Comparison of ENCODE assay signal across 23 mouse cellular contexts in the genomic region with DNA sequence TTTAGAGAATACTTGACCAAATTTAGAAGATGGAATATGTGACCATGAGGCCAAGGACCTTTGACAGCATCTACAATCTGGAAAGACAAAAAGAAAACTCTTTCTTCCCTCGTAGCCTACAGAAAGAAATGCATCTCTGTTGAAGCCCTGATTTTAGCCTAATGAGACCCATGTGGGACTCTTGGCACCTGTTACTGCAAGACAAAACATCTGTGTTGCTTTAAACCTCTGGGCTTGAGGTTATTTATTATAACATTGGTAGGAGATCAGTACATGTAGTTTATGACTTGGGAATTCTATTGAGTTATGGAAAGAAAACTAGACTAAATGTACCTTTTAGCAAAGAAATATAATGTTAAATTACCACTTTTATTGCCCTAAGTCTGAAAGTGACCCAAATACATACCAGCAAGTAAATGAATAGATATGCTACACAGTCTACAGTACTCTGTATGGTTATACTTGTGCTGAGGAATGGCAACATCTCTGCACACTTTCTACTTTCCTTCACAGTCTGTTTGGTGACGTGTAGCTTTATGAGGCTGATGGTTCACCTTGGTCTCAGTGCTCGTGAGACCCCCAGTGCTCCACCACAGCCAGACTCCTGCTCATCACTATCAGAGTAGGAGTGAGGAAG.
"Had no signal": no experiment of that assay in that cellular context is flagged by ENCODE, and none has a peak within 500 bp of the region (broad histone marks: within the 10 kb centered on the region; RNA-seq: fewer than 3 reads in every experiment).

No protein-coding gene starts in this region.

- H3K27me3 ChIP-seq: intestine, embryonic 15.5 days; kidney, embryonic 15.5 days; liver, embryonic 15.5 days; lung, embryonic 15.5 days; megakaryocyte, embryonic 14.5 days; midbrain, embryonic 15.5 days; neural tube, embryonic 13.5 days; stomach, embryonic 15.5 days had no signal

- H3K4me2 ChIP-seq: intestine, embryonic 15.5 days; kidney, embryonic 15.5 days; liver, embryonic 11.5 days; liver, embryonic 15.5 days; lung, embryonic 15.5 days; midbrain, embryonic 15.5 days; neural tube, embryonic 13.5 days; stomach, embryonic 15.5 days had no signal

- H3K4me1 ChIP-seq: intestine, embryonic 15.5 days; kidney, embryonic 15.5 days; liver, embryonic 15.5 days; lung, embryonic 15.5 days; megakaryocyte, embryonic 14.5 days; midbrain, embryonic 10.5 days; midbrain, embryonic 15.5 days; neural tube, embryonic 13.5 days; stomach, embryonic 15.5 days had no signal

- H3K9me3 ChIP-seq: intestine, embryonic 15.5 days; kidney, embryonic 15.5 days; liver, embryonic 15.5 days; lung, embryonic 15.5 days; midbrain, embryonic 10.5 days; midbrain, embryonic 15.5 days; neural tube, embryonic 13.5 days; stomach, embryonic 15.5 days had no signal

- H3K36me3 ChIP-seq: intestine, embryonic 15.5 days; kidney, embryonic 15.5 days; liver, embryonic 15.5 days; lung, embryonic 15.5 days; midbrain, embryonic 10.5 days; midbrain, embryonic 15.5 days; neural tube, embryonic 13.5 days; stomach, embryonic 15.5 days had no signal

- H3K27ac ChIP-seq: intestine, embryonic 15.5 days; kidney, embryonic 15.5 days; liver, embryonic 15.5 days; lung, embryonic 15.5 days; midbrain, embryonic 10.5 days; midbrain, embryonic 15.5 days; neural tube, embryonic 13.5 days; stomach, embryonic 15.5 days had no signal

- ATAC-seq: intestine, embryonic 15.5 days; midbrain, embryonic 15.5 days had no signal

- DNase-seq: kidney, adult 11 months; kidney, adult 8-10 months; kidney, postnatal 10 days; kidney, postnatal 36 days; layer of hippocampus, adult 9-11 months; lung, adult 18-20 months; lung, postnatal 10 days; lung, postnatal 36 days; retina, postnatal 1 day; right cerebral cortex, postnatal 25 days; spleen, adult 18-20 months; thymus, postnatal 25 days had no signal

- H3K9ac ChIP-seq: intestine, embryonic 15.5 days; kidney, embryonic 15.5 days; liver, embryonic 15.5 days; lung, embryonic 15.5 days; midbrain, embryonic 15.5 days; neural tube, embryonic 13.5 days; stomach, embryonic 15.5 days had no signal

- H3K4me3 ChIP-seq: intestine, embryonic 15.5 days; kidney, embryonic 15.5 days; liver, embryonic 15.5 days; lung, embryonic 15.5 days; megakaryocyte, embryonic 14.5 days; midbrain, embryonic 10.5 days; midbrain, embryonic 15.5 days; myocyte; neural tube, embryonic 13.5 days; stomach, embryonic 15.5 days had no signal
